Mouse (Mus musculus): ENCODE results near the gene March8. TPM values are rescaled to one million over a fixed set of nuclear protein-coding genes. Genes with fewer than 3 reads are reported as not detected.

March8 gene
- polyA plus RNA-seq, 1 experiment from 2014 or later = 30.8 TPM

DNA sequence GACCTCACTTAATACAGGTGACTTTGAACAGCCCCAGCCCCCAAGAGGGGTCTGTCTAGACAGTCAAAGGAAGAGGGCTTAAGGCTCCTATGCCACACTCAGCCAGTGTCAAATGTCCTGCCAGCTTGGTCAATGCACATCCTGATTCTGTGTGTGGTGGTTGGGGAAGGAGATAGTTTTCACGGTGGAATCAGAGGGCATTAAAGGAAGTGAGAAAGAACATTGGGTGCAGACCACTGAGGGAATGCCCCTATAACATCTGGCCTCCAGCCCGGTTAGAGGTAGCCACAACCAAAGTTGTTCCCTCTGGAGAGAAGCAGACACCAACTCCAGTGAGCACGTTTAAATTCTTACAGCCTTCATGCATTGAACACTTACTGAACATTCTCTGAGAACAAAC, 89.7 kb downstream of the March8 start:
- 72% methylated on average over 3 of the region's 3 CpGs for WGBS
- Histone ChIP-seq H3K27ac (ENCODE audit: low read depth) (no peak overlapping the region), H3K4me2 (no peak overlapping the region), H3K9ac (no peak overlapping the region), H3K36me3 (ENCODE audit: insufficient read depth) (no peaks in the 10 kb centered on the region), H3K27me3 (ENCODE audit: insufficient read depth, low read length) (no peaks in the 10 kb centered on the region), H3K4me1 (ENCODE audit: insufficient read depth) (no peaks in the 10 kb centered on the region), H3K4me3 (ENCODE audit: low read depth, low read length) (no peak overlapping the region), H3K9me3 (ENCODE audit: low read depth, low read length) (peaks cover 4% of the 10 kb centered on the region; the same call in 1 of the 2 replicates)
- ATAC-seq (ENCODE audit: insufficient read depth) (no peak), DNase-seq (no peak)
- TF ChIP-seq CTCF (IDR thresholded peaks at IDR 0.05; ENCODE audit: low read depth) = no peak

DNA sequence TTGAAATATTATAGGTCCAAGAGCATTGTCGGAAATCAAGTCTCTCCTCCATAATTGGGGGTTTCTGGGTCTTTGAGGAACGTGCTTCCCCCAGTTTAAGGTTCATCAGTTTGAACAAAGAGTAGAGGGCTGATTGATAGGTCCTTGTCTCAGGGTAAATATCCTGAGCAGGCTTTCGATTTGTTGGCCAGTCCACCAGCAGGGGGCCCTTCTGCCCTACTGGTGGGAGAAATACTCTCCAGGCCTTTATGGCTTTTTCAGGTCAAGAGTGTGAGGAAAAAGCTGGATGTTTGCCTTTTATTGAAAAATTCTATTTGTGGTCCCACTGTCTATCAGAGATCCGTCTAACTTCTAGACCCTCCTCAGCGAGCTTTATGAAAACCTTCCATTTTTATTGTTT, 90.5 kb downstream of the March8 start:
- DNase-seq = peak; percentile 52
- peak; percentile 57 for TF ChIP-seq CTCF (IDR thresholded peaks at IDR 0.05; ENCODE audit: low read depth)
- no peak overlapping the region for H3K4me3 ChIP-seq (ENCODE audit: low read depth, low read length)
- ATAC-seq (ENCODE audit: insufficient read depth) = no peak
- H3K27ac ChIP-seq (ENCODE audit: low read depth) = no peak overlapping the region
- H3K4me2 ChIP-seq = no peak overlapping the region
- no peaks in the 10 kb centered on the region for H3K4me1 ChIP-seq (ENCODE audit: insufficient read depth)
- peaks cover 4% of the 10 kb centered on the region; the same call in 1 of the 2 replicates for H3K9me3 ChIP-seq (ENCODE audit: low read depth, low read length)
- no peaks in the 10 kb centered on the region for H3K36me3 ChIP-seq (ENCODE audit: insufficient read depth)
- H3K27me3 ChIP-seq (ENCODE audit: insufficient read depth, low read length) = no peaks in the 10 kb centered on the region
- no peak overlapping the region for H3K9ac ChIP-seq
- WGBS = 53% methylated on average over 5 of the region's 5 CpGs

DNA sequence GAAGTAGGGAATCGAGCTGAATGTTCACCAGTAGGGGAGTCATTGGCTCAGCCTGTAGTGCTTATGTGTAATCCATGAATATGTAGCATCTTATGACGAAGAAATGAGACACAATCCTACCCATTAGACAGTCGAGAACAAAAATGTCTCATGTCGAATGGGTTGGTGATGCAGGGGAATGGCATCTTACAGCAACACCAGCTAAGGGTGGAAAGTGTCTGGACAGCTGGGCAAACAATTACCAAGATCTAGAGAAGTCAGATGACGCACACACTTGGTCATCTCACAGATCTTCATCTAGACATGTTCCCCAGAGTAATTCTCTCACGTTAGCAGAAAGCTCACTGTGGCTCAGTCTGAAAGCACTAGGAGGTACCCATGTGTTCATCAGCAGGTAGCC, 101.0 kb downstream of the March8 start:
- whole genome bisulfite sequencing = 79% methylated on average over 6 of the region's 6 CpGs
- no peak for TF ChIP-seq CTCF (IDR thresholded peaks at IDR 0.05; ENCODE audit: low read depth)
- Histone ChIP-seq H3K27me3 (ENCODE audit: insufficient read depth, low read length) (no peaks in the 10 kb centered on the region), H3K36me3 (ENCODE audit: insufficient read depth) (no peaks in the 10 kb centered on the region), H3K4me1 (ENCODE audit: insufficient read depth) (no peaks in the 10 kb centered on the region), H3K4me3 (ENCODE audit: low read depth, low read length) (no peak overlapping the region), H3K9ac (no peak overlapping the region), H3K27ac (ENCODE audit: low read depth) (no peak overlapping the region), H3K9me3 (ENCODE audit: low read depth, low read length) (no peaks in the 10 kb centered on the region), H3K4me2 (no peak overlapping the region)
- ATAC-seq (ENCODE audit: insufficient read depth) (no peak), DNase-seq (no peak)

DNA sequence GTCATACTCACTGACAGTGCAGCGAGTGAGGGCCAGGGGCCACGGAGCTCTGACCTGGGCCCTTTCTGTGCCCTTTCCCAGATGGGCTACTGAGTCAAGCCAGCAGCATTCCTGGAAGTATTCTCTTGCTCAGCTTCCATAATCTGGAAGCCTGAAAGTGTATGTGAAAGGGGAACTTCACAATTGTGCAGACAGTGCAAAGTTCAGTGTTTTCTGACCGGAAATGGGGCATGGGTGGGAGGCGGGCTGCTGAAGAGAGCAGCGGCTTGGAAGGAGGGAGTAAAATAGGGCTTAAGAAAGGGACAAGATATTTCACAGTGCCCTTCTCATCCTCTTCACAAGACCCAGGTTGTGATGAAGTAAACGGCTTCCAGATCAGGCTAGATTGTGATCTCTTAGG, 101.7 kb downstream of the March8 start:
- 81% methylated on average over 6 of the region's 6 CpGs for WGBS
- H3K36me3 ChIP-seq (ENCODE audit: insufficient read depth) = no peaks in the 10 kb centered on the region

DNA sequence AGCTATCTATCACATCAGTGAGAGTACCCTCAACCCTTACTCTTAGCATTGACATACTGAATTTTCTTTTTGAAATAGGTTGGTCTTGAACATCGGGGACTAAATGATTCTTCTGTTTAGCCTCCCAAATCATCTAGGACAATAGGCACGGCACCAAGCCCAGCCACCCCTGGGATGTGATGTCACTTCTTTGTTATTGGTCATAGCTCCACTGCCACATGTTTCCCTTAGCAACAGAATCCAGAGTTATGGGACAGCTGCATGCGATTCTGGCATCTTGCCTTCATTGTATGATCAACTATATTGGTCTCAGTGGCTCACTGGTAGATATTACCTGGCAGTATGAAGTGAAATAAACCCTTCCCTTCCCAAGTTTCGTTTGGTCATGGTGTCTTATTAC, 102.6 kb downstream of the March8 start:
- Histone ChIP-seq H3K27me3 (ENCODE audit: insufficient read depth, low read length) (no peaks in the 10 kb centered on the region), H3K9me3 (ENCODE audit: low read depth, low read length) (no peaks in the 10 kb centered on the region), H3K9ac (no peak overlapping the region), H3K4me1 (ENCODE audit: insufficient read depth) (no peaks in the 10 kb centered on the region), H3K4me2 (no peak overlapping the region), H3K36me3 (ENCODE audit: insufficient read depth) (no peaks in the 10 kb centered on the region), H3K4me3 (ENCODE audit: low read depth, low read length) (no peak overlapping the region), H3K27ac (ENCODE audit: low read depth) (no peak overlapping the region)
- WGBS = 70% methylated on average over 4 of the region's 4 CpGs
- DNase-seq (no peak), ATAC-seq (ENCODE audit: insufficient read depth) (no peak)
- TF ChIP-seq CTCF (IDR thresholded peaks at IDR 0.05; ENCODE audit: low read depth) = no peak

More for the DNA sequence above, 101.7 kb downstream of the March8 start:
- no peak overlapping the region for H3K4me2 ChIP-seq
- H3K4me3 ChIP-seq (ENCODE audit: low read depth, low read length) = no peak overlapping the region
- no peak for TF ChIP-seq CTCF (IDR thresholded peaks at IDR 0.05; ENCODE audit: low read depth)
- DNase-seq = no peak
- H3K9me3 ChIP-seq (ENCODE audit: low read depth, low read length) = no peaks in the 10 kb centered on the region
- no peaks in the 10 kb centered on the region for H3K4me1 ChIP-seq (ENCODE audit: insufficient read depth)
- no peaks in the 10 kb centered on the region for H3K27me3 ChIP-seq (ENCODE audit: insufficient read depth, low read length)
- H3K9ac ChIP-seq = no peak overlapping the region
- no peak for ATAC-seq (ENCODE audit: insufficient read depth)
- no peak overlapping the region for H3K27ac ChIP-seq (ENCODE audit: low read depth)

DNA sequence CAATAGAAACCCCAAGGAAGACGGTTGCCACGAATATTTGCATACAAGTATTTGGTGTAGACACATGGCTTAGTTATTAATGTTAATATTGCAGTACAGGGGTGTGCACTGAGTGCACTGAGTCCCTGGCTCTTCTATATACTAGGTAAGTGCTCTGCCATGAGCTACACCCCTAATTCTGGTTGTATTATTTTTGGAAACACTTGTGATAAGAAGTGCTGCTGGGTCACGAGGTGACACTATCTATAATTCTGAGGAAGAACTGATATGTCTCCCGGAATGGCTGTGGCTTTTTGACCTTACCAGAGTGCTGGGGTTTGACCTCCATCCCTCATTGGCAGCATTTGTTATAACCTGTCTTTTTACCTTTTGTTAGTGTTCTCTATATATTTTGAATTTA, 103.0 kb downstream of the March8 start:
- H3K4me2 ChIP-seq = no peak overlapping the region
- no peak overlapping the region for H3K4me3 ChIP-seq (ENCODE audit: low read depth, low read length)
- H3K4me1 ChIP-seq (ENCODE audit: insufficient read depth) = no peaks in the 10 kb centered on the region
- H3K36me3 ChIP-seq (ENCODE audit: insufficient read depth) = no peaks in the 10 kb centered on the region
- no peak overlapping the region for H3K27ac ChIP-seq (ENCODE audit: low read depth)
- DNase-seq (no peak), ATAC-seq (ENCODE audit: insufficient read depth) (no peak)
- WGBS = 53% methylated on average over 4 of the region's 4 CpGs
- no peak for TF ChIP-seq CTCF (IDR thresholded peaks at IDR 0.05; ENCODE audit: low read depth)
- H3K9me3 ChIP-seq (ENCODE audit: low read depth, low read length) = no peaks in the 10 kb centered on the region
- no peaks in the 10 kb centered on the region for H3K27me3 ChIP-seq (ENCODE audit: insufficient read depth, low read length)
- no peak overlapping the region for H3K9ac ChIP-seq

DNA sequence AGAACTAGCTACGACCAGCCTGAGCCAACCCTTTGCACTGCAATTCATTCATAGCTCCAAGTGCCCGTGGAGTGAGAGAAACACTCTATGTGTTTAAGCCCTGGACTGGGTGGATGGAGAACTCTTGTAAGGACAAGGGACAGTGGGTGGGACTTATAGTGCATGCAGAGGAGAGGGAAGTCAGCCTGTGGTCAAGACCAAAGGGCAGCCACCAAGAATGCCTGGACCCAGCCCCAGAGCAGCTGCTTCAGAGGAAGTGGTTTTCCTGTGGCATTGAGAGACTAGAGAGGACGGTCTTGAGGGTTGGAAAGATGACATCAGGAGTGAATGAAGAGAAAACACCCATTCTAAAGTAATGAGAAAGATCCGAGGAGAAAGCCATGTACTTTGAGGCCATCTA, 118.0 kb downstream of the March8 start:
- H3K9me3 ChIP-seq (ENCODE audit: low read depth, low read length) = no peaks in the 10 kb centered on the region
- no peak overlapping the region for H3K27ac ChIP-seq (ENCODE audit: low read depth)
- ATAC-seq (ENCODE audit: insufficient read depth) (no peak), DNase-seq (peak; percentile 3)
- H3K36me3 ChIP-seq (ENCODE audit: insufficient read depth) = no peaks in the 10 kb centered on the region
- peaks cover 12% of the 10 kb centered on the region for H3K27me3 ChIP-seq (ENCODE audit: insufficient read depth, low read length)
- H3K4me3 ChIP-seq (ENCODE audit: low read depth, low read length) = no peak overlapping the region
- no peak overlapping the region for H3K9ac ChIP-seq
- H3K4me2 ChIP-seq = no peak overlapping the region
- no peaks in the 10 kb centered on the region for H3K4me1 ChIP-seq (ENCODE audit: insufficient read depth)
- no peak for TF ChIP-seq CTCF (IDR thresholded peaks at IDR 0.05; ENCODE audit: low read depth)
- WGBS = 69% methylated on average over 4 of the region's 4 CpGs

DNA sequence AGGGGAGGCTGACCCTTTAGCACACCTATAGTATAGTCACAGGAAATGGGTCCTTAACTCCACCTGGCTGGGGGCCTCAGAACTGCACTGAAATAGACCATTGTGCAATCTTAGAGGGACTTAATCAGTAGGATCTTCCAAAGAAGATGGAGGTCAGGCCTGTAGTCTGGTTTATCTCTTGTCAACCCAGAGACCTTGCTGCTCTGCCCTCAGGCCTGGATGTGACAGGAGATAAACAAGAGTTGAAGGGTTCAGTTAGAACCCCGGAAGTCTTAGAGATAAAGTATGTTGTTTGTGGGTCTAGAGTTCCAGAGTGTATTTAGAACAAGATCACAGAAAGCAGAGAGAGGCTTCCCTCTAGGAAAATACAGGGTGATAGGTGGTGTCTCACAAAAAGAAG, 118.7 kb downstream of the March8 start:
- no peak overlapping the region for H3K4me2 ChIP-seq
- H3K27me3 ChIP-seq (ENCODE audit: insufficient read depth, low read length) = peaks cover 19% of the 10 kb centered on the region
- H3K4me3 ChIP-seq (ENCODE audit: low read depth, low read length) = no peak overlapping the region
- no peak for ATAC-seq (ENCODE audit: insufficient read depth)
- H3K9me3 ChIP-seq (ENCODE audit: low read depth, low read length) = no peaks in the 10 kb centered on the region
- no peak overlapping the region for H3K27ac ChIP-seq (ENCODE audit: low read depth)
- no peak for DNase-seq
- H3K9ac ChIP-seq = no peak overlapping the region
- no peak for TF ChIP-seq CTCF (IDR thresholded peaks at IDR 0.05; ENCODE audit: low read depth)
- H3K36me3 ChIP-seq (ENCODE audit: insufficient read depth) = no peaks in the 10 kb centered on the region
- no peaks in the 10 kb centered on the region for H3K4me1 ChIP-seq (ENCODE audit: insufficient read depth)
- WGBS = 26% methylated on average over 1 of the region's 1 CpGs

Data from lung, embryonic 14.5 days (tissue).